Mouse (Mus musculus): ENCODE measurements around the gene Zyg11a.
"Not testable (repeated sequence)": the region's sequence is repeated elsewhere in the genome, so short reads cannot be mapped to it uniquely, and the experiment has no call there.

The Zyg11a gene

DNA sequence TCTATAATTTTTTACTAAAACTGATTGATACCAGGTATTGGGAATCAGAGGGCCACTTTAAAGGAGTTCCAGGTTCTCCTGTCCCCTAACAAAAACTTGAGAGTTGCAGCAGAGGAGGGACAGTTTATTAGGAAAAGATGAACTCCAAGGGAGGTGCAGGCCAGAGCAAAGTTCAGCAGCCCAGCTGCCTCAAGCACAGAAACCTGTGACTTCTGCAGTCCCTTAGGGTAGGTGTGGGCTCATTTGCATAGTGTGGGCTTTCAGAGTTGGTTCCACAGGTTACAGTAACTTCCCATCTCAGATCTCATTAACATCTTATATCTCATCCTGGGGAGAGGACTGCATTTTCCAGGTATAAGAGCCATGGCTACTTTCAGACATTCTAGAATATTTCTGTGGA is 74.1 kb downstream of the Zyg11a start:
- no peak for DNase-seq

DNA sequence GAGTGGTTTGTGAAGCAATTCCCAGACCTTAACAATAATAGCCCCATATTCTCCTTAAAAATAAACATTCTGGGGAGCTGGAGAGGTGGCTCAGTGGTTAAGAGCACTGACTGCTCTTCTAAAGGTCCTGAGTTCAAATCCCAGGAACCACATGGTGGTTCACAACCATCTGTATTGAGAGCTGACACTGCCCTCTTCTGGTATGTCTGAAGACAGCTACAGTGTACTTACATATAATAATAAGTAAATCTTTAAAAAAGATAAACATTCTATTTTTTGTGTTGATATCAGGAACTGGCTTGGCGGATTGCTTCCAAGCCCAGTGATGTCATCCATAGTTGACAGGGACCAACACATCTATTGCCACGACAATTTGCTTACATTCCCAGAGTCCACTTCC is 74.7 kb downstream of the Zyg11a start:
- not testable (repeated sequence) for DNase-seq

DNA sequence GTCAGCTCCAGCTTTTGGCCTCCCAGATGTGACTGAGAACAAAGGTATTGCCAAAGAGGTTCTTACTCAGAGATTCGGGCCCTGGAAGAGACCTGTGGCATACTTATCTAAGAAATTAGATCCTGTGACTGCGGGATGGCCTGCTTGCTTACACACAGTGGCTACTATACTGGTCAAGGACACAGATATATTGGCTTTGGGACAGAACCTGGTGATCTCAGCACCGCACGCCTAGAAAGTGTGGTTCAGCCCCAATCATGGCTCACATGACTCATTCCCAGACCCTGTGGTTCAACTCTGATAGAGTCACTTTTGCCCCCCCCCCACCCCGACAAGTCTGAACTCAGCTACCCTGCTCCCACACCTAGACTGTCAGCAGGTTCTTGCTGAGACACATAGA is 80.9 kb downstream of the Zyg11a start:
- no peak for DNase-seq

Data from thymus, postnatal 36 days (tissue).